Comparison of ENCODE assay signal across 9 mouse cellular contexts in genomic region chr2:164874239-164874769, GRCm38 (mm10). TPM values are rescaled to one million over a fixed set of nuclear protein-coding genes. Genes with fewer than 3 reads are reported as not detected.
A peak's percentile ranks its signal among the peaks of the same experiment; 100 is the strongest.
DNase-seq lines count a peak whose midpoint lies in the region; TF ChIP-seq lines count a peak whose summit lies in the region.
"Had no signal": no experiment of that assay in that cellular context is flagged by ENCODE, and none has a peak within 500 bp of the region (broad histone marks: within the 10 kb centered on the region; RNA-seq: fewer than 3 reads in every experiment).

No protein-coding gene starts in this region.

- no peak for TF ChIP-seq CTCF in layer of hippocampus, adult 2 months (conservative IDR thresholded peaks at IDR 0.05)
- no peak for TF ChIP-seq CTCF in kidney, adult 2 months (conservative IDR thresholded peaks at IDR 0.05; ENCODE audit: insufficient read depth, insufficient read length, low read depth, low read length)

- TF ChIP-seq POLR2A in kidney, adult 2 months (IDR thresholded peaks at IDR 0.05; ENCODE audit: low read depth, low read length), result no peak

- no peak overlapping the region for H3K4me3 ChIP-seq in layer of hippocampus, adult 2 months
- peak overlapping the region; percentile 15 for H3K4me3 ChIP-seq in kidney, adult 2 months (ENCODE audit: insufficient read depth, low read depth, low read length)

- H3K36me3 ChIP-seq in kidney, adult 2 months (ENCODE audit: control insufficient read depth, insufficient read depth, low read length), result no peaks in the 10 kb centered on the region

- WGBS in kidney, adult 2 months, result 31% methylated on average over 1 of the region's 1 CpGs

- peaks cover 7% of the 10 kb centered on the region; the same call in 1 of the 2 replicates for H3K4me1 ChIP-seq in kidney, adult 2 months (ENCODE audit: control insufficient read depth, insufficient read depth, low read length)

- peak overlapping the region; percentile 69 for H3K27ac ChIP-seq in layer of hippocampus, adult 2 months
- H3K27ac ChIP-seq in kidney, adult 2 months (ENCODE audit: insufficient read depth, low read depth, low read length), result peak overlapping the region; percentile 78

- no peak for DNase-seq in layer of hippocampus, adult 2 months (ENCODE audit: low spot score in 2 of 2)
- DNase-seq in layer of hippocampus, postnatal 36 days, result no peak
- peak; percentile 79 to 89 for DNase-seq in heart, adult 9 months (ENCODE audit: low spot score in 2 of 2)
- peak; percentile 81 for DNase-seq in kidney, adult 2 months
- DNase-seq in mesoderm, embryonic 11.5 days (ENCODE audit: low read depth, low spot score), result peak; percentile 39
- no peak for DNase-seq in urinary bladder, postnatal 14 days (ENCODE audit: low spot score)
- no peak for DNase-seq in retina, postnatal 1 day
- DNase-seq in right cerebral cortex, postnatal 10 days (ENCODE audit: low spot score in 2 of 2), result no peak

- H3K27me3 ChIP-seq in kidney, adult 2 months (replicated peaks; ENCODE audit: control insufficient read depth, insufficient read depth, low read length), result no peaks in the 10 kb centered on the region
- H3K27me3 ChIP-seq: Patski had no signal

RNA-seq across cellular contexts. Expression of gene Pcif1, which starts 4.8 kb away (rescaled TPM):
- 10 to 100 TPM; 45.9 to 49.6 TPM for total RNA-seq in layer of hippocampus, adult 2 months (2021)
- 10 to 100 TPM; 41.2 to 44.1 TPM for total RNA-seq in layer of hippocampus, postnatal 36 days (2021)
- 37.2 and 43.1 TPM in 2 replicates for polyA plus RNA-seq in kidney, adult 2 months (2012; rRNA removed)

RNA-seq across cellular contexts. Expression of gene Pltp, which starts 16.8 kb away (rescaled TPM):
- 10 to 100 TPM; 67.4 to 86.9 TPM for total RNA-seq in layer of hippocampus, adult 2 months (2021)
- total RNA-seq in layer of hippocampus, postnatal 36 days (2021), result 10 to 100 TPM; 66.9 to 70.7 TPM
- 39.6 and 41.5 TPM in 2 replicates for polyA plus RNA-seq in kidney, adult 2 months (2012; rRNA removed)

RNA-seq across cellular contexts. Expression of gene Zfp335, which starts 37.3 kb away (rescaled TPM):
- 10 to 100 TPM; 29.0 to 30.9 TPM for total RNA-seq in layer of hippocampus, adult 2 months (2021)
- 10 to 100 TPM; 23.8 to 29.7 TPM for total RNA-seq in layer of hippocampus, postnatal 36 days (2021)
- polyA plus RNA-seq in kidney, adult 2 months (2012; rRNA removed), result 20.4 and 25.7 TPM in 2 replicates

RNA-seq across cellular contexts. Expression of gene Neurl2, which starts 41.0 kb away (rescaled TPM):
- 1 to 10 TPM; 2.8 to 3.6 TPM for total RNA-seq in layer of hippocampus, adult 2 months (2021)
- total RNA-seq in layer of hippocampus, postnatal 36 days (2021), result 1 to 10 TPM; 1.8 to 2.7 TPM
- polyA plus RNA-seq in kidney, adult 2 months (2012; rRNA removed), result 3.7 and 4.7 TPM in 2 replicates

RNA-seq across cellular contexts. Expression of gene Ctsa, which starts 41.6 kb away (rescaled TPM):
- 100 to 1,000 TPM; 103 to 108 TPM for total RNA-seq in layer of hippocampus, adult 2 months (2021)
- total RNA-seq in layer of hippocampus, postnatal 36 days (2021), result 10 to 100 TPM; 92.9 to 93.4 TPM
- 504 and 687 TPM in 2 replicates for polyA plus RNA-seq in kidney, adult 2 months (2012; rRNA removed)

Comparison
In these comparisons a context has a peak if more than half of its experiments do, and no peak if none do; other contexts are left out.
1. DNase-seq: peak in heart, adult 9 months (2 of 2), kidney, adult 2 months (single experiment) and mesoderm, embryonic 11.5 days (single experiment); none in layer of hippocampus, adult 2 months (0 of 2), layer of hippocampus, postnatal 36 days (0 of 2), urinary bladder, postnatal 14 days (single experiment), retina, postnatal 1 day (single experiment) and right cerebral cortex, postnatal 10 days (0 of 2).